Mouse (Mus musculus): ENCODE measurements around the gene Erc2. TPM values are rescaled to one million over a fixed set of nuclear protein-coding genes. Genes with fewer than 3 reads are reported as not detected.

The Erc2 gene
- polyA plus RNA-seq, 1 experiment from 2014 or later = 90.7 TPM

DNA sequence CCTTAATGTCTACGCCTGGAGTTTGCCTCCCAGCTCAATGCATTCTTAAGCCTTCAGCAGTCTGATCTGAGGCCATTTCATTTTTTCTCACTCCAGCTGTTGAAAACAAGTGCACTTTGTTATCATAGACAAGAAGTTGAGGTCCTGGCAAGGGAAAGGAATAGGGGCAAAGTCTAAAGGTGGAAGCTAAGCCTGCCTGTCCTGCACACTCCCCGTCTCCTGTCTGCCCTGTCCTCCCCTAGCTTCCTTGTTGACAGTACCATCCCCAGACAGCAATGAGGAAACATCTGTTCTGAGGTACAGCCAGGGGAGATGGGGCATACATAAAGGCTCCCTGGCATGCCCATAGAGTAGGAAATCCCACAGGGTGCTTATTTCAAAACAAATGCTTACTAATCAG, 776.7 kb downstream of the Erc2 start:
- H3K9me3 ChIP-seq (ENCODE audit: control insufficient read depth, low read length) = no peaks in the 10 kb centered on the region
- no peak for DNase-seq
- H3K36me3 ChIP-seq (ENCODE audit: control insufficient read depth, insufficient read depth, low read length) = no peaks in the 10 kb centered on the region
- no peaks in the 10 kb centered on the region for H3K27me3 ChIP-seq (ENCODE audit: control insufficient read depth, insufficient read depth, low read length)
- 94% methylated on average over 2 of the region's 2 CpGs for WGBS
- H3K9ac ChIP-seq (replicated peaks; ENCODE audit: low read length) = no peak overlapping the region
- H3K4me2 ChIP-seq (ENCODE audit: low read length) = no peak overlapping the region
- ATAC-seq (ENCODE audit: low FRiP score, low TSS enrichment) = no peak
- H3K4me3 ChIP-seq (replicated peaks; ENCODE audit: low read depth, low read length) = no peak overlapping the region
- no peak overlapping the region for H3K27ac ChIP-seq (replicated peaks; ENCODE audit: low read depth, low read length)
- no peaks in the 10 kb centered on the region for H3K4me1 ChIP-seq (ENCODE audit: control insufficient read depth, insufficient read depth, low read length)

DNA sequence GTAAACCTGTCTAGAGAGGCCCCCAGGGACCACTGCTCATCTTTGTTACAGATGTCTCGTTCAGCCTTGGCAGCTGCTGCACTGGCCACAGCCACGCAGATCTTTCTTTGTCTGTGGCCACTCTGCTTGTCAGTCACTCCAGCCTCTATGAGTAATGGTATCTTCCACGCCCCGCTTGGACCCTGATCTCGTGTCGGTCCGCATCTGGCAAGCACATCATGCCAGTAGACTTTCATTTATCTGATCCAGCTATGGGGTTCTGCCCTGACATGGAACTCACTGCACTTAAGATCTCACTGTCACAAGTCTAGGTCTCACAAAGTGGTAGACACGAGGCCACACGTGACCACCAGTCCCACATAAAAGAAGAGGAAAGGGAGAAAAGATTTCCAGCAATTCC, 777.7 kb downstream of the Erc2 start:
- no peaks in the 10 kb centered on the region for H3K9me3 ChIP-seq (ENCODE audit: control insufficient read depth, low read length)
- H3K4me1 ChIP-seq (ENCODE audit: control insufficient read depth, insufficient read depth, low read length) = no peaks in the 10 kb centered on the region
- H3K36me3 ChIP-seq (ENCODE audit: control insufficient read depth, insufficient read depth, low read length) = no peaks in the 10 kb centered on the region
- H3K27me3 ChIP-seq (ENCODE audit: control insufficient read depth, insufficient read depth, low read length) = no peaks in the 10 kb centered on the region
- DNase-seq (no peak), ATAC-seq (ENCODE audit: low FRiP score, low TSS enrichment) (no peak)
- no peak overlapping the region for H3K4me3 ChIP-seq (replicated peaks; ENCODE audit: low read depth, low read length)
- H3K27ac ChIP-seq (replicated peaks; ENCODE audit: low read depth, low read length) = no peak overlapping the region
- H3K9ac ChIP-seq (replicated peaks; ENCODE audit: low read length) = no peak overlapping the region
- no peak overlapping the region for H3K4me2 ChIP-seq (ENCODE audit: low read length)
- WGBS = 84% methylated on average over 9 of the region's 9 CpGs

DNA sequence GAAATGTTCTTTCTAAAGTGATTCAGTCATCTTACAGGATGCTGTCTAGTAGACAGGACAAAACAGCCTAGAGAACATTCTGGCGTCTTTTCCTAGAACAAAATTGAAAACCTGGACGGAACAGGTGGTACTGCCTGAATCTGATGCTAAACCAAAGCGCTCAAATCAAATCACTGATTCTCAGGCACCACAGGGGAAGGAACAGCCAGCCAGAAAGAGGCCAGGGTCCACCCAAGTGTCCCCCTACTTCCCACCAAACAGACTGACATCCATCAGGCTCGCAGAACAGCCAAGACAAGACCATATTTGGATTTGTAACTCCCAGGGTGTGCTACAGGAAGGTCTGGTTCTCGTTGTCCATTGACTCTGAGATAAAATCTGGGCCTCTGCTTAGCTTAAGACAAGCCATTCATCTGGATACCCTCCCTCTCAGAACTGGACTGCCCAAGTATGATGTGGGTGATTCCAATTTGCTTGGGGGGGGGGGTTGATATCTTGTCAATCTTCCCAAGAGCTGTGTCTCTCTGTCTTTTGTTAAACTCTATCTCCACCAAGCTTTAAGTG, 783.1 kb downstream of the Erc2 start:
- H3K36me3 ChIP-seq (ENCODE audit: control insufficient read depth, insufficient read depth, low read length) = no peaks in the 10 kb centered on the region
- H3K4me1 ChIP-seq (ENCODE audit: control insufficient read depth, insufficient read depth, low read length) = no peaks in the 10 kb centered on the region
- H3K27ac ChIP-seq (replicated peaks; ENCODE audit: low read depth, low read length) = no peak overlapping the region
- 87% methylated on average over 5 of the region's 5 CpGs for WGBS
- H3K9me3 ChIP-seq (ENCODE audit: control insufficient read depth, low read length) = no peaks in the 10 kb centered on the region
- H3K4me2 ChIP-seq (ENCODE audit: low read length) = no peak overlapping the region
- DNase-seq (no peak), ATAC-seq (ENCODE audit: low FRiP score, low TSS enrichment) (no peak)
- H3K4me3 ChIP-seq (replicated peaks; ENCODE audit: low read depth, low read length) = no peak overlapping the region
- no peak overlapping the region for H3K9ac ChIP-seq (replicated peaks; ENCODE audit: low read length)
- no peaks in the 10 kb centered on the region for H3K27me3 ChIP-seq (ENCODE audit: control insufficient read depth, insufficient read depth, low read length)

DNA sequence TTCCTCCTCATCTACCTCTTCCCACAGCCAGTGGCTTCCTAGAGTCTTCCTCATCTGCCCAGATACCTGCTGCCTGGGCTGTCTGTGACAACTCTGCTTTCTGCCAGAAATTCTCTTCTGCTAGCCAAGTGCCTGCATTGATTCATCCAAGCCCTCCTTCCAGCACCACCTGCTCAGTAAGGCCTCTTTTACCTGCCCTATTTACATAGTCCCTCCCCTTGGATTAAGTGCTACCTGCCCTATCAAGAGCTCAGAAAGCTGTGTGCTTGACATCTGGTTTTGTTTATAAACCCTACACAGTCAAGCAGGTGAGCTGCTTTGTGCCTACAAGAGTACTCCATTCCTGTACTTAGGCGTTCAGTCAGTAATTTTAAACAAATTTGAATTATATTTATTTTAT, 787.2 kb downstream of the Erc2 start:
- H3K4me3 ChIP-seq (replicated peaks; ENCODE audit: low read depth, low read length) = no peak overlapping the region
- 95% methylated on average over 1 of the region's 1 CpGs for WGBS
- DNase-seq (no peak), ATAC-seq (ENCODE audit: low FRiP score, low TSS enrichment) (no peak)
- no peaks in the 10 kb centered on the region for H3K4me1 ChIP-seq (ENCODE audit: control insufficient read depth, insufficient read depth, low read length)
- no peaks in the 10 kb centered on the region for H3K27me3 ChIP-seq (ENCODE audit: control insufficient read depth, insufficient read depth, low read length)
- no peak overlapping the region for H3K4me2 ChIP-seq (ENCODE audit: low read length)
- H3K27ac ChIP-seq (replicated peaks; ENCODE audit: low read depth, low read length) = no peak overlapping the region
- no peaks in the 10 kb centered on the region for H3K36me3 ChIP-seq (ENCODE audit: control insufficient read depth, insufficient read depth, low read length)
- no peak overlapping the region for H3K9ac ChIP-seq (replicated peaks; ENCODE audit: low read length)
- no peaks in the 10 kb centered on the region for H3K9me3 ChIP-seq (ENCODE audit: control insufficient read depth, low read length)

DNA sequence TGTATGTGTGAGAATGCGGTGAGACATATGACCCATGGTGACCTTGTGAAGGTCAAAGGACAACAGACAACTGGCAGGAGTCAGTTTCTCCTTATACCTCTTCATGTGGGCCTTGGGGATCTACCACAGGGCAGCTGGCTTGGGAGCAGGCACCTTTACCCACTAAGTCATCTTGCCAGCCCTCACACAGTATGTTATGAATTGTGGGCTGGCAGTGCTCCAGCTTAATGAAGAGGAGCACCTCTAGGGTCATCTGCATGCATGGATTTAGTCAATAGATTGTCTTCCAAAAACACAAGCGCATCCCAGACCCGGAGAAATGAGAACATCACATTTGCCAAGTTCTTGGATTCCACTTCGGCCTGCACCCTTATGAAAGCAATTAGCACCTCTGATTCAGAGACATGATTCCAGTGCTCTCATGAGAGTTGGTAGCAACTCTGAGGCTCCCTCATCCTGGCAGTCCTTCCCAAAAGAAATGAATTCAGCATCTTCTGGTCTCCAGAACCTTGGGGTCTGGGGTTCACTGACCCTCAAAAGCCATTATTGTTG, 787.6 kb downstream of the Erc2 start:
- no peaks in the 10 kb centered on the region for H3K36me3 ChIP-seq (ENCODE audit: control insufficient read depth, insufficient read depth, low read length)

DNA sequence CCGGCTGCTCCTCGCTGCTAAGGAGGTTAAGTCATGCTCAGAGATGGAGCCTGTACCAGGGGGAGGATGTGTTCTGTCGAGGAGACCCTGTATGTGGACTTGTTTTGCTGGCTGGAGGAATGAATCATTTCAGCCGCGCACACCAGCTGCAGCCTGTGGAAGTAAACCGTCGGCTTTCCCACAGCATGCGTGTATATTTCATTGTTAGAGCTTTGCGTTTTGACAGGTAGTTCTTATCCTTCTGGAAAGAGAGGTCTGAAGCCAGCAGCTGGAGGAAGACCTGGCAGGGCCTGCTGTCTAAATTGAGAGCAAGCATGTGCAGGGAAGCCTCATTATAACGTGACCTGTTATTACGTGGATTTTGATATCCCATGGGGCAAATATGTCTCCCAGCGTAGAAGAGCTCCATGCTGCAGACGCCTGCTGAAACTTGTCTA, 788.6 kb downstream of the Erc2 start:
- no peaks in the 10 kb centered on the region for H3K27me3 ChIP-seq (ENCODE audit: control insufficient read depth, insufficient read depth, low read length)

More for the DNA sequence above, 787.6 kb downstream of the Erc2 start:
- DNase-seq (no peak), ATAC-seq (ENCODE audit: low FRiP score, low TSS enrichment) (no peak)
- Histone ChIP-seq H3K9me3 (ENCODE audit: control insufficient read depth, low read length) (no peaks in the 10 kb centered on the region), H3K27ac (replicated peaks; ENCODE audit: low read depth, low read length) (no peak overlapping the region), H3K4me3 (replicated peaks; ENCODE audit: low read depth, low read length) (no peak overlapping the region), H3K27me3 (ENCODE audit: control insufficient read depth, insufficient read depth, low read length) (no peaks in the 10 kb centered on the region), H3K9ac (replicated peaks; ENCODE audit: low read length) (no peak overlapping the region), H3K4me1 (ENCODE audit: control insufficient read depth, insufficient read depth, low read length) (no peaks in the 10 kb centered on the region), H3K4me2 (ENCODE audit: low read length) (no peak overlapping the region)
- 93% methylated on average over 4 of the region's 4 CpGs for WGBS

DNA sequence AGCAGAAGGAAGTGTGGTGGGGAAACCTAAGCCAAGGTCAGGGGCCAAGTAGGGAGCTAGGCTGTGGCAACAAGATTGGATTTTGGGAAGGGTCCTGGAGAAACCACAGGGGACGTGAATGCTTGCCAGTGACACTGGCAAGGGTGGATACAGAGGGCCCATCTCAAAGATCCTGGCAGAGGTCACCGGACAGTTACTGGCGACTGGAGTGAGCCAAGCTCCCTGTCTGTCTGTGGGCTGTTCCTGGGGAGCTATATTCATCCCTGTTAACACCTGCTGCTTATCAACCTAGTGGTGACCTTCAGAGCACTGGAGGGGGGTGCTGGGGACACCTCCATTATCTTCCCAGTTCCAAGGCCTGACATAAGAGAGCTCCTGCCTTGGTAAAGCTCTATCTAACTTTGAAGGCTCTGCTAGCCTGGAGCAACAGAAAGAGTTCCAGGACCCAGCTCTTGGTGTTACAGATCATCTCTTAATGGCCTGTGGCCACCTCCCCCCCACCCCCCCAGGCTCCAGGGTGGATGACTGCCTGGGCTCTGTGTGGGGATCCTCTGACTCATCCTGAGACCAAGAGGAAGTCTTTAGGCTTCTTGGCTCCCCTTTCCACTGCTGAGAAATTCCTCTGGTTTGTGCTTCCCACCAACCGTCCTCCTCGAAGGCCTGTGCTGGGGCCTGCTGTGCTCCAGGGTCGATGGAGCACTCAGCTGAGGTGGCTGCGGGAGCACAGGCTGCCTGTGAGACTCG, 790.2 kb downstream of the Erc2 start:
- 78% methylated on average over 8 of the region's 8 CpGs for WGBS
- 0 out of 2 replicates have a peak, but pooled peaks cover 6% of the 10 kb centered on the region for H3K4me1 ChIP-seq (ENCODE audit: control insufficient read depth, insufficient read depth, low read length)
- H3K9me3 ChIP-seq (ENCODE audit: control insufficient read depth, low read length) = no peaks in the 10 kb centered on the region
- H3K9ac ChIP-seq (replicated peaks; ENCODE audit: low read length) = no peak overlapping the region
- ATAC-seq (ENCODE audit: low FRiP score, low TSS enrichment) (no peak), DNase-seq (no peak)
- H3K4me2 ChIP-seq (ENCODE audit: low read length) = no peak overlapping the region
- H3K27me3 ChIP-seq (ENCODE audit: control insufficient read depth, insufficient read depth, low read length) = no peaks in the 10 kb centered on the region
- H3K27ac ChIP-seq (replicated peaks; ENCODE audit: low read depth, low read length) = no peak overlapping the region
- H3K36me3 ChIP-seq (ENCODE audit: control insufficient read depth, insufficient read depth, low read length) = no peaks in the 10 kb centered on the region
- H3K4me3 ChIP-seq (replicated peaks; ENCODE audit: low read depth, low read length) = no peak overlapping the region

More for the DNA sequence above, 788.6 kb downstream of the Erc2 start:
- H3K4me1 ChIP-seq (ENCODE audit: control insufficient read depth, insufficient read depth, low read length) = no peaks in the 10 kb centered on the region
- peak overlapping the region; percentile 64 for H3K27ac ChIP-seq (replicated peaks; ENCODE audit: low read depth, low read length)
- H3K9ac ChIP-seq (replicated peaks; ENCODE audit: low read length) = no peak overlapping the region
- 60% methylated on average over 13 of the region's 13 CpGs for WGBS
- H3K4me3 ChIP-seq (replicated peaks; ENCODE audit: low read depth, low read length) = no peak overlapping the region
- no peaks in the 10 kb centered on the region for H3K9me3 ChIP-seq (ENCODE audit: control insufficient read depth, low read length)
- DNase-seq (peak; percentile 25), ATAC-seq (ENCODE audit: low FRiP score, low TSS enrichment) (no peak)
- H3K4me2 ChIP-seq (ENCODE audit: low read length) = no peak overlapping the region
- no peaks in the 10 kb centered on the region for H3K36me3 ChIP-seq (ENCODE audit: control insufficient read depth, insufficient read depth, low read length)

DNA sequence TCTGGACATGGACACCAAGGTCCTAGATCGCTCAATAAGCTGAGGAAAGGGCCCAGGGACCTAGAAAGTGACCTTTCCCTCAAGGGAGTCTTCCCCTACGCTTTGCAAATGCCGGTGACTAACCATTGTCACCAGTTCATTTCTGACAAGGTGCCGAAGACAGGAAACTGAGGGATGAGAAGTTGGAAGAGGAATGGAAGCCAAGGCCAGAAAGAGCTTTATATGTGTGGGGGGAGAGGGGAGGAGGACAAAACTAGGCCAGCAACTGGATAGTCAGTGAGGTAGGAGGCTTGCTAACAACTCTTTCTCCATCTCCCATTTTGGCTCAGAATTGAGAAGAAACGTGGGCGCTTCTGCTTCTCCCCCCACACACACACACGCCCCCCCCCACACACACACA, 791.3 kb downstream of the Erc2 start:
- ATAC-seq (ENCODE audit: low FRiP score, low TSS enrichment) (no peak), DNase-seq (no peak)
- WGBS = 87% methylated on average over 7 of the region's 7 CpGs
- H3K36me3 ChIP-seq (ENCODE audit: control insufficient read depth, insufficient read depth, low read length) = no peaks in the 10 kb centered on the region
- no peak overlapping the region for H3K9ac ChIP-seq (replicated peaks; ENCODE audit: low read length)
- no peak overlapping the region for H3K27ac ChIP-seq (replicated peaks; ENCODE audit: low read depth, low read length)
- H3K4me3 ChIP-seq (replicated peaks; ENCODE audit: low read depth, low read length) = no peak overlapping the region
- H3K4me1 ChIP-seq (ENCODE audit: control insufficient read depth, insufficient read depth, low read length) = 0 out of 2 replicates have a peak, but pooled peaks cover 6% of the 10 kb centered on the region
- H3K27me3 ChIP-seq (ENCODE audit: control insufficient read depth, insufficient read depth, low read length) = no peaks in the 10 kb centered on the region
- H3K4me2 ChIP-seq (ENCODE audit: low read length) = no peak overlapping the region
- no peaks in the 10 kb centered on the region for H3K9me3 ChIP-seq (ENCODE audit: control insufficient read depth, low read length)

DNA sequence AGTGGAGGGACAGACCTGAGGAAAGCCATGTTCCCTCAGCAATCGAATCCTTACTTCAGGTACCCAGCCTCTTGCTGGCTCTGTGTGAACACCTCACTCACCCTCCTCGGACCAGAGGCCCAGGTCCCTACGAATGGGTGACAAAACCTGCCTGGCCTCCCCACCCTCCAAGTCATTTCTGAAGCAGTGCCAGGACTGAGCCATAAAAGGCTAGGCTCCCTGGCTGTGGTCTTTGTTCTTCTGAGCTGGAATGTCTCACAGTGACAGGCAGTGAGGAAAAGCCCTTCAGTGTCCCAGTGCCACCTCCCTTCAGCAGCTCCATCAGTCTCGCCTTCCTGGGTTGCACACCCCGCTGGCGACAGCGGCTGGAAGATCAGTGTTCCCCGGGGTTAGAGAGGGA, 794.8 kb downstream of the Erc2 start:
- DNase-seq = peak; percentile 37
- H3K4me2 ChIP-seq (ENCODE audit: low read length) = no peak overlapping the region
- H3K9ac ChIP-seq (replicated peaks; ENCODE audit: low read length) = no peak overlapping the region
- H3K4me1 ChIP-seq (ENCODE audit: control insufficient read depth, insufficient read depth, low read length) = 0 out of 2 replicates have a peak, but pooled peaks cover 6% of the 10 kb centered on the region
- H3K27me3 ChIP-seq (ENCODE audit: control insufficient read depth, insufficient read depth, low read length) = no peaks in the 10 kb centered on the region
- H3K36me3 ChIP-seq (ENCODE audit: control insufficient read depth, insufficient read depth, low read length) = no peaks in the 10 kb centered on the region
- H3K4me3 ChIP-seq (replicated peaks; ENCODE audit: low read depth, low read length) = no peak overlapping the region
- 12% methylated on average over 8 of the region's 8 CpGs for WGBS
- no peak for ATAC-seq (ENCODE audit: low FRiP score, low TSS enrichment)
- H3K9me3 ChIP-seq (ENCODE audit: control insufficient read depth, low read length) = no peaks in the 10 kb centered on the region
- H3K27ac ChIP-seq (replicated peaks; ENCODE audit: low read depth, low read length) = no peak overlapping the region

Measured in midbrain, embryonic 14.5 days (tissue).